Mouse (Mus musculus) spleen, adult 18-20 months (tissue): Measurements from ENCODE around the gene Galntl6.

ENCODE experiments used
- DNase-seq, 2 experiments: peaks; one replicate each; pipeline ENCODE4 v3.0.0; 2022; ENCODE audit warnings: mixed read lengths in 2 of 2

The Galntl6 gene

DNA sequence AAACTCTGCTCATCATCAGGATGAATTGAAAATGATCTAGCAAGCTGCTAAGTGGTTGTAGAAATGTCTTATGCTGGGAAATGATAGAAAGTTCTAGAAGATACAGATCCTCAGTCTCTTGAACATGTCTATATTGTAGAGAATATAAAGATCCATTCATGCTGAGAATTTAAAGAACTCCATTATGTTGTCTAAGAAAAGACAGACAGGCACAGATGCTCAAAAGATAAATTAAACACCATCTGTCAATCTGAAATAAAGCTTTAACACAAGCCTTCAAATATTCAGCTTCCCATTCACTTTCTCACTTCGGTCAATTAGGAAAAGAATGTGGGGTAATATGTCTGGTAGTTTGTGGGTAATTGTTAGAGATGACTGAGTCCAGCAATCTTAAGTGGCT lies 658.8 kb downstream of the Galntl6 start:
- DNase-seq: no peak

DNA sequence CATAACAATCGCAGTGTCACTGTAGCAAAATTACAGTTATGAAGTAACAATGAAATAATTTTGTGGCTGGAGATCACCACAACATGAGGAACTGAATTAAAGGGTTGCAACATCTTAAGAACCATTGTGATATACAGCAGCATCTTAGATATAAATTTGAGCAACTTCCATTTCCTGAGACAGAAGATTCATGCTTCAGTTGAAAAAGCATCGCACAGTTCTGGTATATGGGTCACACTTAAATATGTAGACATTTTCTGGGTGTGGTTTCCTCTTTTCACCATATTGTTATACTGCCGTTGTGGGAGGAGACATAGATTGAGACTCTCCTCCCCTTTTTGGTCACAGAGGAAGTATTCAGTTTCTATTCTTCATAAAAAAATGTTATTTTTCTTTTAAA lies 667.6 kb downstream of the Galntl6 start:
- no peak for DNase-seq

DNA sequence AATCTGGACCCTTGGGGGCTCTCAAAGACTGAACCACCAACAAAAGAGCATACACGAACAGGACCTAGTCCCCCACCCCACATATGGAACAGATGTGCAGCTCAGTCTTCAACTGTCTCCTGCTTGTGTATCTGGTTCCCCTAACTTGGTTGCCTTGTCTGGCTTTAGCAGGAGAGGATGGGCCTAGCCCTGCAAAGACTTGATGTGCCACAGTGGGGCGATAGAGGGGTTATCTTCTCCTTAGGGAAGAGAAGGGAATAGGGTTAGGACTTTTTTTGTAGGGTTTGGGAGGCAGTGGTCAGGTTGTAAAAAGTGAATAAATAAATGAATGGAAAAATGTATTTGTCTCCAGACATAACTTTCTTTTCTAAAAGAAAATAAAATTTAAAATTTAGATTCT lies 678.2 kb downstream of the Galntl6 start:
- no peak for DNase-seq

DNA sequence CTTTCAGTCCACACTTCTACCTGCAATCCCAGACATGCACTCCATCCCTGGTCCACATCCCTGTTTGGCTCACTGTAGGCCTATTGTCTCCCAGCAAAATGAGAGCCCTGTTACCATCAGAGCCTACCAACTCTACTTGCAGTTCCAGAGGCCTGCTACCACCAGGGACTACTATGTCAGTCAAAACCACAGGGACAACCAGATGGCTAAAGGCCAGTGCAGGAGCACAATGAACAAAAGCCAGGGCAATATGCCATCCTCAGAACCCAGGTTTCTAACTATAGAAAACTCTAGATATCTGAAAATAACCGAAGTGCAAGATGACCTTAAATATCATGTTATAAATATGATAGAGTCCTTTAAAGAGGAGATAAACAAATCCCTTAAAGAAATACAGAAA lies 683.7 kb downstream of the Galntl6 start:
- DNase-seq: no peak

DNA sequence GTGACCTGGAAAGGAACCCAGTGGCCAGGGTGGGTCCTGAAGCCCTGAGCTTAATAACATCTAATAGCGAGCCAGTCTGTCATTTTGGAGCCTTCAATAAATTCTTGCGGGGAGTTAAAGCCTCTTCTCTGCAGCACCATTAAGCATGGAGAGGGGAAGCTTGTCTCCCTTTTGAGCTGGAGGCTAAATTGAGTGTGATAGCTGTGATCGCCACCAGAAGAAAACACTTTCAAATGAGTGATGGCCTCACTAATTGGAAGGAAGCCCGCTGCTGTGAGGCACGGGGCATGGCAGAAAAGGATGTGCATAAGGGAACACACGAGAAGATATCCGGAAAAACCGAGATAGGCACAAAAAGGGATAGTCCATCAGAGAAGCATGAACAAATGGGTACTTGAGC lies 694.6 kb downstream of the Galntl6 start:
- DNase-seq: no peak

DNA sequence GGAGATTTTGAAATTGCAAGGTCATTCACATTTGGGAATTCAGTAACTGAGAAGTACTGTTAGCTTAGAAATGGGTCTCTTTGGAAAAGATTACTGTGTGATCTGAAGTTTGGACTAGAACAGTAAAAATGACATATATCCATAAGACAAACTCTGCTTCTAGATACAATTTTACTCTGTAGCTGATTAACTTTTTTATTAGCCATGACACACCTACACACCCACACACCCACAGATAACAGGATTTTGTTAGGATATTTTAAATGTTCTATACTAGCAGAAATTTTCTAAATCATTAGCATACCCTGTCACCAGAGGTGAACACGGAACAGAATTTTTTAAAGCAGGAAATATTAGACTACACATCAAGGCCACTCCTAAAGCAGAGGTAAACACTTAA lies 722.7 kb downstream of the Galntl6 start:
- DNase-seq: no peak

DNA sequence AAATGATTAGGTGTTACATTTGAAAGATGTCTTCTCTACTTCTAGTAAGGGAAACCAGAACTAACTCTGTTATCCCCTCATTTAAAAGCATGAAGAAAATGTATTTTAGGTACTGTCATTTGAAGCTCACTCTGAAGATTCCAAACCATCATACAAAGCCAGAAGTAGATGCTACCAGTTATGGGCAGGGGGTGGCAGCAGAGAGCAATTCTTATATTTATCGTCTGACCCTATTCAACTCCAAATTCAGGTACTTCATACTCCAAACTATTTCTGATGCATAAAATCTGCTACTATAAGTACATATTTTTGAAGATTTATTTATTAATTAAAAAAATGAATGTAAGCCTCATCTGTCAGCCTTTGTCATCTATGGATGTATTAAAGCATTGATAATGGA lies 765.5 kb downstream of the Galntl6 start:
- no peak for DNase-seq

DNA sequence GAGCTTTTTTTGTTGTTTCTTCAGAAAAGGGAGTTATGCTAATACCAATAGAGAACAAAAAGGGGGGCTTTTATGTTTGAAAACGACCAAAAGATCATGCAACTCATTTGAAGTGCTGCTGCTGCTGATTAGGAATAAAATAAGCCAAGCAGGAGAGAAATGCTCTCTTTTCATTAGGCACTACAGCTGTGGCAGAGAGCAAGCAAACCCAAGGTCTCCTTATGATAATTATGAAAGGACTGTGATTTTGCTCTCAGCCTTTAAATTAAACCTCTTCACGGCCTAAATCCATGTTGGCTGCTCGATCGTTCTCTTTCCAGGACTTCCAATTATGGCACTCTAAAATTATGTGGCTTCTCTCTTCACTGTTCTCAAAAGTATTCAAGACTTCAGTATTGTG lies 825.7 kb downstream of the Galntl6 start:
- DNase-seq: no peak

DNA sequence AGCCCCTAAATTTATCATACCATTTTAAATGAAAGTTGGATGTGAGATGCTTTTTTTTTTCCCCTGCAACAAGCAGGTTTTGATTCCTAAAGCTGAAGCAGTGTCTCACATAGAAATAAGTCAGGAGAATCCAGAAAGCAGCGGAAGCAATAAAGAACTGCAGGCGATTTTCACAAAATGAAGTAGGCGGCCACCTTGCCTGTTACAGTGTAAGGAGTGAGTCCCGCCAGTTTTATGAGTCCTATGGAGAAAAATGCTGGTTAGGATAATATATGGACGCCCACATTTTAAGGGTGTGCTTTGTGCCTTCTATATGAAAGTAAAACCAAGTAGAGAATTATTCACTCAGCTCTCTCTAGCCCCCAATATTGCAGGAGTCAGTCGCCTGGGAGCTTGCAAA lies 827.5 kb downstream of the Galntl6 start:
- DNase-seq: no peak

DNA sequence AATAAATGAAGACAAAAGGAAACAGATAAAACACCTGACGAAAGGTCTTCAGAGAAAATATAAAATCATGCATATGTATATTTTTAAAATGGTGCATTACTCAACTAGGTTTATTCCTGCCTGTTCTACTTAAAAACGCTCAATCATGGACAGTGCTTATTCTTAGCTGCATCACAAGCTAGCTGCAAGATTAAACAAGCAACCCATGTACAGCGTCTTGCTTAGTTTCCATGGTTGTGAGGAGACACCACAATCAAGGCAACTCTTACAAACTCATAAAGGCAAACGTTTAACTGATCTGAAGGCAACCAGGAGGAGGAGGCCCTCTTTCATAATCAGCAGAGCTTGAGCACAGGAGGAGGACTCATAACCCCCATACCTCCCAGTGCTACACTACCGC lies 830.7 kb downstream of the Galntl6 start:
- DNase-seq: no peak

DNA sequence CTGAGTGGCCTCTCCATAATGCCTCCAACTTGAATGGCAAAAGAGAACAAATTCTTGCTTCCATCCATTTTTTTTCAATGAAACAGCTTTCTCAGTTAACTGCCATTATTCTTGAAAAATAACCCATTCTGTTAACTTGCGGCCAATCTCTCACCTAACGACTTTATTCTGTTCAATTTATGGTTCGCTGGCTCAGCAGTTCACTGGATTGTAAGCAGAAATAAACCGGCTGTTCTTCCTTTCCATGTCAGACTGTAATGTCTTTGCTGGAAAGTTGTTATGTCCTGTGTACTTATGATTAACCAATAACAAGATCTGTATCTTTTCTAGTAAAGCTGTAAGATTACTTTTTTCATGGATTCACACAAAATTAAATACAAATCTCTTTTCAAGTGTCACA lies 837.8 kb downstream of the Galntl6 start:
- DNase-seq: no peak

DNA sequence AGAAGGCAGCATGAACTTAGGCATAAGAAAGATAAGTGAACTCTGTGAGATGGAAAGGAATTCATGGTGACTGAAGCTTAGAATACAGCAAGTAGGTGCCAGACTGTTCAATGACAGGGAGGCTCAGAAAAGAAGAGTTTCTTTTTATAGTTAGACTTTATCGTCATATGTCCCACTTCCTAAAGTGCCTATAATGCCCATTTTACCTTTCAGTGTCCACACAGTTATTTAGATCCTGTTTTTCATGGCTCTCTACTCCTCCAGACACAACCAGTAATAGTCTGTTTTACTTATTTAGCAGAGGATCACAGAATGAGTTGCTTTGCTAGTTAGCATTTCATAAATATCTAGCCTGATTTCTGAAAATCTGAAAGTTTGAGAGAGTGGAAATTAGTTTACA lies 838.7 kb downstream of the Galntl6 start:
- DNase-seq: no peak

DNA sequence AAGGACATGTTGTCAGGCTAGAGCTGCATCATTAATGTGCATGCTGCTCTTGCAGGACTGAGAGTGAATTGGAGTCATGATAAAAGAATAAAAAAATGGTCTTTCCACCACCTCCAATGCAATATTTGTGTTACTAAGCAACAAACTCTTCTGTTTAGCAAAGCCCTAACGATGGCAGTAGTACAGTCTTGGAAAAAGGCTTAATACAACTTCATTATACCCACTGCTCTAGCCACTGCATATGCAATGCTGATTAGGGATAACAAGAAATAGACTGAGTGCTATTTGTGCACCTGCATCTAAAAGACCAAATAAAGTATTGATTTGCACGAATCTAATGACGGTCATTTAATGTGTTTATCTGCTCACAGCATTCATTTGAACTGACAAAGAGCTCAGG lies 880.2 kb downstream of the Galntl6 start:
- DNase-seq: no peak

DNA sequence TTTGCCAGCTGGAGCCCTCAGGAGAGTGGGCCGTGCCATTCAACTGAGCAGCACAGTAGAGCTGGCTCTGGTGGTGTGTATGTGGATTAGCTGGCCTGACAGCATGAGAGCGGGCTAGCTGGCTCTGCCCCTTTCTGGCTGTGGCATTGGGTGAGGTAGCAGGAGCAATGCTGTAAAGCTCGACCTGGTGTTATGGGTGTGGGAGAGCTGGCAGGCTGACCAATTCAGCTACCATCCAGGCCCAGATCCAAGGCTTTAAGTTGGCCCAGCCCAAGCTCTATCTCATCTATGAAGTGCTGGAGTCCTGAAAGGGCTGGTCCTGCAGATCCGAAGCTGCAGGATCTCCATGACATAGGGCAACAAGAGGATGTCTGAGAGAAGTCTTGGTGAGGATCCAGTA lies 886.9 kb downstream of the Galntl6 start:
- DNase-seq: no peak

DNA sequence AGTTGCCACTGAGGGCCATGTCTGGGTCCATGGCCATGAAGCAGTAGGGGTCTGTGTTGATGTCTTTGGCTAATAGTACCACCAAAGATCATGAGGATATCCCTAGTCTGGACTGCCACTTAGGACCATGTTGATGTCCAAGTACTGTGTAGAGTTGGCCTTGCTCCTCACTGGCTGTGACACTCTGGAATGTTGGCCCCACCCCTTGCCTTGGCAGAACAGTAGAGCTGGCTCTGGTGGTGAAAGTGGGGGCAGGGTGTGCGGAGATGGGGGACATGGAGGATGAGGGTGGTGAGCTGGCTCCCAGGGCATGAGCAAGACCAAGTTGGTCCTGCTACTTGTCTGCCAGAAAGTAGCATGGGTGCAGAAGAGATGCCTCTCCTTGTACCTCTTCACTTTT lies 887.3 kb downstream of the Galntl6 start:
- DNase-seq: no peak

DNA sequence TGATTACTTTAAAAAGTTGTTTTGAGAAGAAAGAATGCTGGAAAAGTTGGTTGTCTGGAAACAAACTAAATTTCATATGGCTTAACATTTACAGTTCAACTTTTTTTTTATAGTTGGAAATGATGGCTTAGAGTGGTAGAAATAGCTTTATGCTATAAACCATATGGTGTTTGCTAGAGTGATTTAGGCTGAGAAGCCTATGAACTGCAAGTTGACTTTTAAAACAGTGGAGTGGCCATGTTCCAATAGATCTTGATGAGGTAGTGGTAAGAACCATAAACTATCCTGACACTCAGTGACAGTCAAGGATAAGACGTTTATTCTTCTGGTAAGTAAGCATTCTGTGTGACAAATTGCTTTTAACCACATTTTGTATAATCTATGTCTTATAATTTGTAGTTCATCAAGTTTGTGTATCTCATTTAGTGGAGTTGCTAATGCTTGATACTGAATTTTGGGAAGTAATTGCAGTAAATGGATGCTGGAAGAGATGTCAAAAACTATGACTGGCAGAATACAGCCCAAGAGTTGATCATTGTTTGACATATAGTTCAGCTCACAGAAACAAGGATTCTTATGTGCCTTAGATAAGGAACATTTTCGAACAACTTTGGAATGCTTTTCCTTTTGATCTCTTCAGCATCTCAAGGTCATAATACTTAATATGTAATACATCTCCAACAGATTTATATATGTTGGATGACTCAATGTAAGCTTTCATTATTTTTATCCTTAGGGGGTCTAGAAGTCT lies 888.8 kb downstream of the Galntl6 start:
- no peak for DNase-seq

DNA sequence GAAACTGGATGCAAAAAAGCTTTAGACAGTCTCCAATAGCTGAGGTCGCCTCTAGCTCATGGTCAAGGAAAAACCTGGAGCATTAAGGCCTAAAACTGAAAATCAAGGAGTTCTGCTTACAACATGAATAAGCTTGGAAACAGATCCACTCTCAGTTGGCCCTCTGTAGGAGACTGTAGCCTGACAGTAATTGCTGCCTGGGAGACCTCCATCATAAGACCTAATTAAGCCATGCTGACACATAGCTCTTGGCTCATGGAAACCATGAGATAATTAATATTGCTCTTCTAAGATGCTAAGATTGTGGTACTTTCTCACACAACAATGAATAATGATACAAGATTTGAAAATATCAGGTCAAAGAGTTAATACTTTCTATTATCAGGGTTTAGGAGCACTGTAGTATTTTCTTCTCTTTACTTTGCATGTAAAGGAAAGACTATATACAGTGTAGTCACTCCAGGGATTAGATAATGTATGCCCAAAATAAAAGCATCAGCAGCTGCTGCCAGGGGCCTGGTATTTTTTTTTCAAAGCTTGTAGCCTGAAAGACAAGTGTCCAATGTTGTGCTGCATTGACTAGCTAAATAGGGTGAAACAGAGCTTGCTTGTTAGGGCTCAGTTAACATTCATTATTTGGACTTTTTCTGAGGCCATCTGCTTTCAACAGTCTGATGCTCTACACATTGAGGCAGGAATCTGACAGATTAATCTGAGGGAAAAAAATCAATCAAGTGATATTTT lies 922.8 kb downstream of the Galntl6 start:
- DNase-seq: no peak

DNA sequence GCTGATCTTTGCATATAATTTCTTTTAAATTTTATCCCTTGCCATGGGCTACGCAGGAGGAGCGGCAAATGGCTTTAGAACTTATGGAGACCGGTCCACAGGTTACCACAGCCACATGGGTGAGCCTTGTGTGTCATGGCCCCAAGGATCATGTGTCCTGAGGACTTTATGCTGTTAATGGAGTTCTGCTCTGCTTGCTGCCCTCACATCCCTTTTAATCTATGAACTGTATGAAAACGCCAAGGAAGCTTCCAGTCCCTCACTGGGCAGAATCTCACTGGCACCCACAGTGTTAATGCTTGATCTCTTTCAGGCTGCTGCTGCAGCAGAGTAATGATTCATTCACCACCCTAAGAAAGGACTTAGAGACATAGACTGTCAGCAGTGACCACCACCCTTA lies 935.1 kb downstream of the Galntl6 start:
- no peak for DNase-seq

DNA sequence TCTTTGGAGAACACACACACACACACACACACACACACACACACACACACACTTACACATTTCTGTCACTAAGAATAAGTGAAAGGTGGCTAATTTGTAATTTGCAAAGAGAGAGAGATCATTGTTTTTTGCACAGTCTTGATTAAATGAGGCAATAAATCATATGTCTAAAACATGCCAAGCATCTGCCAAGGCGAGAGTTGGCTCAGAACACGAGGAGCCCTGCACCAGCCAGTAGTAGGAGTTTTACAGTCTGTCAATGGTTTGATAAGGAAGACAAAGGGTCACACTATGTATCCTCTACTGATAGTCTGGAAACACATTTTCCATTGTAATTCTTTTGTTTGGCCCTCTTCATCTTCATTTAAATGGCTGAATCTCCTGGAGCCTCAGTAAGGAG lies 938.3 kb downstream of the Galntl6 start:
- DNase-seq: no peak

DNA sequence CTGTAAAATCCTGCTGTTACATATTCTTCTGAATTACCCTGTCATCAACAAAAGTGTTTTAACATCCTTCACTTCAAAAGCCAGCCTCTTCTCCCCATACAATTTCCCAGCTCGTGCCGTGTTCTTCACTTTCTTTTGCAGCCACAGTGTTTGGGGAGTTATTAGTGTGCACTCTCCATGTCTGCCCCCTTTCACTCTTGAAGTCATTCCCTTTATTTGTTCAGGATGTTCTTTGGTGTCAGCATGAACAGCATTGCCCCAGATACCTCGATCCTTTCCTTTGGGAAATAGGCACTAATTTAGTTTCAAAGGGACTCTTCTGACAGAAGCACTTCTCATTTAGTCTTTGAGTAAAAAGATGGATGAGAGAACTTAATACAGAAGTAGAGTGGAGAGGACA lies 939.6 kb downstream of the Galntl6 start:
- no peak for DNase-seq

DNA sequence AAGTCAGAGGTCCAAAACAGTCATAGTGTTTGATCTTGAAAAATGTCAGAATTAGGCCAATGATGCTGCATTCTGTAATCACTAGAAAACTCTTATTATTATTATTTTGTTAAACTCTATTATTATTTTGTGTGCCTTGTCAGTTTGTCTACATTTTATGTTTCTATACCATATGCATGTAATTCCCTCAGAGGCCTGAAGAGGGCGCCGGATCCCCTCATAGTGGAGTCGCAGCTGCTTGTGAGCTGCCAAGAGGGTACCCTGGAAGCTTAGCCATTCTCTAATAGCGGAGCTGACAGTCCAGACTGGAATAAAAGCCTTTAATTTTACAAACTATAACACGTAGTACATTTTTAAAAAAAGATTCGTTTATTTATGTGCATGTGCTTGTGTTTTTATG lies 945.8 kb downstream of the Galntl6 start:
- DNase-seq: no peak

DNA sequence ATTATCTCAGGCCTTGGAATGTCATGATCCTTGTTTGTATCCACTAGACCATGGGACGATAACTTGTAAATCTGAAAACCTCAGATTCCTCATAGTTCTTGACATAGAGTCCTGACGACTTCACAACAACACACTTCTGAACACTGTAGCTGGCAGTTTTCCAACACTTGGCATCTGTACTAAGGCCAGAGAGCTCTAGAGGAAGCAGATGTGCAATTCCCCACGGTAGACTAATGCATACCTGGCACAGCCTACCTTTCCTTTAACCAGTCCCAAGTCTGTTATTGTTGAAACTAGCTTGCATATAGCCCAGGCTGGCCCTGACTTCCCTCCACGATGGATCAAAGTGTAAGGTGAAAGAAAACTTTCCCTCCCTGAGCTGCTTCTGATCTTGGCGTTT lies 946.9 kb downstream of the Galntl6 start:
- no peak for DNase-seq

DNA sequence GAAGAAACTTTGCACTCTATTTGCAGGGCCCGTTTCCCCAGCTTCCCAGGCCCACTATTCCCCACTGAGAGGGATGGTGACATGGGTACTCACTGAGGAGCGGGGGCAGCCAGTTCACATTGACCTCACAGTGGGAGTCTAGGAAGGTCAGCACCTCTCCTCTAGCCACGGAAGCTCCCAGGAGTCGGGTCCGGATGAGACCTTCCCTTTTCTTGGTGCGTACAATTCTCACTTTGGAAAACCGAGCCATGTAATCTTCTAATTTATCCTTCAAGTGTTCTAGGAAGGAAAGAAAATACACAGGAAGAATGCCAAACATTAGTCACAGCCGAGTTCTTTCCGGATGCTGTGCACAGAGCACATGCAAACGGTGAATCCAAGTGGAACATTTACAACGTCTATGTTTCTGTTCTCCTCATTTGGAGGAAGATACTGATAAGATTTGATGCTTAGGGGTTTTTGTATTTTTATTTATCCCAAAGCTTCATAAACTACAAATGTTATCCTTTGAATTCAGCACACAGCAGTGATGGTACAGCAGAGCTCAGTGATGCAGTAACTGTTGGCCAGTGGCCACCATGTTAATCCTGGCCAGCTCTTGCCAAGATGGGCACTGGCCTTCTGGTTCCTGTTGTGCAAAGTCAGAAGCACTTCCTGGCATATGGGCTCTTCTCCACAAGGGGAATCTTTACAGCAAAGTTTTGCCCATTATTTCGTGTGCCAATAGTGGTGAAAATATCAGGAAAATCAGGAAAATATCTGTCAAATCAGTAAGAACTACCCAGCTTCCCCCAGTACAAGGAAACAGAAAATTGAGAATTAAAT lies 949.9 kb downstream of the Galntl6 start:
- DNase-seq: no peak

DNA sequence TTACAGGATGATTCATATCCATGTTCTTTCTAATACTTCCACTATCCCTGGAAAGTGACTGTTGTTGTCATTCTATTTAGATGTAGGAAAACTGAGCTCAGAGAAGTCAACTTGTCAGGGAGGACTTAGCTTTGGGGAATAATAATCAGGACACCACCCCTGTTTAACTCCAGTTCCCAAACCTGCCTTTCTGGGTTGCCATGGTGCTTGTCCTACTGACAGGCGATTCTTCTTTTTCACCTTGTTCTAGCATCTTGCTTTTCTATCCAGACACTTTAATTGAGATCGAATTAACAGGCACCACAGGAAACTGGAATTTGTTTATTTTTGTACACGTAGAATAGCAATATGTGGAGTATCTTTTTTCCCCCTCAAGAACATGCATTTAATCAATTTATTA lies 953.3 kb downstream of the Galntl6 start:
- no peak for DNase-seq
